Mouse (Mus musculus) MN1 (cell line): Measurements from ENCODE around the gene Lrrc17.

Source experiments
- DNase-seq: peaks from one replicate; pipeline ENCODE4 v3.0.0-alpha.2; 2016; ENCODE audit warnings: low spot score

Lrrc17 gene

GRCm38 (mm10) chr5:21543409-21544201 is at the start of gene Lrrc17:
Gene Lrrc17 (plus strand): TSS chr5:21543559.
- DNase-seq: peak; percentile 34

GRCm38 (mm10) chr5:21494781-21495180 is 48.6 kb upstream of the Lrrc17 start:
- no peak for DNase-seq

GRCm38 (mm10) chr5:21496321-21496720 is 47.0 kb upstream of the Lrrc17 start:
- DNase-seq: no peak

GRCm38 (mm10) chr5:21496881-21497280 is 46.5 kb upstream of the Lrrc17 start:
- DNase-seq: no peak

GRCm38 (mm10) chr5:21498490-21498889 is 44.9 kb upstream of the Lrrc17 start:
- no peak for DNase-seq

- no peak for DNase-seq
Measured at GRCm38 (mm10) chr5:21498925-21499324, 44.4 kb upstream of the Lrrc17 start.

GRCm38 (mm10) chr5:21500133-21500532 is 43.2 kb upstream of the Lrrc17 start:
- no peak for DNase-seq

- no peak for DNase-seq
Measured at GRCm38 (mm10) chr5:21500941-21501340, 42.4 kb upstream of the Lrrc17 start.

GRCm38 (mm10) chr5:21502936-21503610 is 40.3 kb upstream of the Lrrc17 start:
- no peak for DNase-seq

GRCm38 (mm10) chr5:21505159-21505558 is 38.2 kb upstream of the Lrrc17 start:
- no peak for DNase-seq

GRCm38 (mm10) chr5:21506887-21507286 is 36.5 kb upstream of the Lrrc17 start:
- no peak for DNase-seq

- no peak for DNase-seq
Measured at GRCm38 (mm10) chr5:21509801-21510200, 33.6 kb upstream of the Lrrc17 start.

GRCm38 (mm10) chr5:21513363-21513762 is 30.0 kb upstream of the Lrrc17 start:
- DNase-seq: no peak

- DNase-seq: no peak
Measured at GRCm38 (mm10) chr5:21517562-21517961, 25.8 kb upstream of the Lrrc17 start.

GRCm38 (mm10) chr5:21518207-21518606 is 25.2 kb upstream of the Lrrc17 start:
- no peak for DNase-seq

GRCm38 (mm10) chr5:21519166-21519565 is 24.2 kb upstream of the Lrrc17 start:
- DNase-seq: no peak

- DNase-seq: no peak
Measured at GRCm38 (mm10) chr5:21526835-21527485, 16.4 kb upstream of the Lrrc17 start.

GRCm38 (mm10) chr5:21527488-21527911 is 15.9 kb upstream of the Lrrc17 start:
- DNase-seq: no peak

- peak; percentile 23 for DNase-seq
Measured at GRCm38 (mm10) chr5:21528068-21528842, 15.1 kb upstream of the Lrrc17 start.

- DNase-seq: no peak
Measured at GRCm38 (mm10) chr5:21529110-21529720, 14.1 kb upstream of the Lrrc17 start.

GRCm38 (mm10) chr5:21532126-21532525 is 11.2 kb upstream of the Lrrc17 start:
- DNase-seq: no peak

GRCm38 (mm10) chr5:21532921-21533320 is 10.4 kb upstream of the Lrrc17 start:
- no peak for DNase-seq
